Mouse (Mus musculus): ENCODE measurements around the gene Ufm1.

The Ufm1 gene

DNA sequence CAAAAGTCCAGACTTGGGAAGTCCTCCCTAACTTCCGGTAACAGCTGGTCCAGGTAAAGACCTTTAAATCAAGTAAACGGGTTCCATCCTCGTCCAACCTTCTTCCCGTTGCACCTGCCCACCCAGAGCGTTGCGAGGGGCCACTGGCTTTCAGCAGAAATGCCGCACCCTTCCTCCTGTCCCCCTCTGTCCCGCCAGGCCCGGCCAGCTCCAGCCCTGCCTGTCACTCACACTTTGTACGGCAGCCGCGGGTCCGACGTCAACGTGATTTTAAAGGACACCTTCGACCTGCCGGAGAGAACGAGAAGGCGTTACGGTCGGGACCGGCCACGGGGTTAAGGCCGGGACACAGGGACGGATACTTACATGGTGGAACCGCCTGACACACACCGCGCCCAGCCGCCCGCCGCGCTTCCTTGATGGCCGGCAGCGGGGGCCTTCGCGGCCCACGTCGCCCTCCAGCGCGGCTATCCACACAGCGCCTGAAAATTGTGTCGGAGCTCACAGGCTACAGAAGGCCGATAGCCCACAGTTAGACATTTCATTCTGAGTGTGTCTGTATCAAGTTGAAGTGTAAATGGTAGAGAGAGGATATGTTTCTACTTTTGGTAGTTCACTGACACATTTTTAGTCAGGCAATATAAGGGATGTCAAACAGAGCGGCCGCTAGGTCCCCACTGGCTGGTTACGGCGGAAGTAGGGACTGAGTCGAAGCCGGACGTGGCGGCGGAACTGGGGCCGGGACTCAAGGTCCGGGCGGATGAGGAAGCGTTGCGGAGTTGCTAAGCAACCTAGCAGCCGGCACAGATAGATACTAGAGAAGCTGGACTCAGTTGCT, at the start of gene Ufm1:
TSS of gene Ufm1 (minus strand) at position 448 of the 838 bp plus-strand sequence.
- peak; percentile 92 for DNase-seq

DNA sequence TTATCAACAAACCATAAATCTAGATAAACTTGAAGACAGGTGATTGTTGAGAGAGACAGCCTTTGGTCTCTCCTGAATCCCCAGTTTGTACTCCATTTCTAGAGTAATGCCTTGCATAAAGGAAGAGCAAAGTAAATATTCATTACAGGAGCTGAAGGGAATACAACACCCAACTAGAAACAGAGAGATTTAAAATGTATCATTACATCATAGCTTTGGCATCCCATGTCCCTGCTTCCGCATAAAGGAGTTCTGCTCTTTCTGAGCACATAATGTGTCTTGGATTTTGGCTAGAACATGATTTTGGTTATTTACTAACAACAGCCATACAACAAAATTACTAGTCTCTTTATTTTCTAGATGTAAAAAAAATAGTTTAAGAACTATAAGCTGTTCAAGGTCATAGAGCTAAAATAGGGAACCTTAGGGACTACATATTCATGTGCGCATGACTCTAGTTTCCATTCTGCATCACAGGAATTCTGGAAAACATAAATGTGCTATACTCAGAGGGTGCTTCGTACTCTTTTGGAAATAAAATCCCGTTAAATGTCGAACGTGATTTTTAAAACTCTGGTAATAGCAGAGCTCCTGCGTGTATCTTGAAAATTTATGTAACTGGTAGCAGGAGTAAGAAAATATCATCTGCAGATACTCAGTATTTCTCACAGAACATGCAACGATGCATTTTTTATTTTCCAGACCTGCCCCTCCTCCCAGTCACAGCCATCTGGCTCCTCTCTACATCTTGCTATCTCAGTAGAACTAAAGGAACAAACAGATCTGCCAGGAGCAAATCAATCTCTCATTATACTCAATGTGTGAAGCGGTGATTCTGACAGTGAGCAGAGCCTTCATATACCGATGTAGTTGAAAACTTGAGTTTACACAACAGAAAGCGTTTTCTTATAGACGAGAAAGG, 27.2 kb upstream of the Ufm1 start:
- DNase-seq = no peak

DNA sequence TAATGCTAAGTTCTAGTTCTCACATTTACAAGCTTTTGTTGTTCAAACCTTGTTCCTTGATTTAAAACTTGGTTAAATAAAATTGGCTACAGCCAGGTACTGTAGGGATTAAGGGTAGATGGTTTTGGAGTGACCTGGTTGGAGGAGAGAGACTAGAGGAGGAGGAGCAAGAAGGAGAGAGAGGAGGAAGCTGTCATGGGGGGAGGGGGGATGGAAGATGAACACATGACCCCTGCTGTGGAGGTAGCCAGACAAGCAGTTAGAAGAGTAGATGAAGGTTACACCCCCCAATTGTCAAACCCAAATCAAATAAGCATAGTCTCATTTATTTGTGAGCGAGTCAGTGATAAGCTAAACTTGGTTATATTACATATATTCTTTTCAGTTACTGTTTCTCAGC, 8.0 kb upstream of the Ufm1 start:
- no peak for DNase-seq

DNA sequence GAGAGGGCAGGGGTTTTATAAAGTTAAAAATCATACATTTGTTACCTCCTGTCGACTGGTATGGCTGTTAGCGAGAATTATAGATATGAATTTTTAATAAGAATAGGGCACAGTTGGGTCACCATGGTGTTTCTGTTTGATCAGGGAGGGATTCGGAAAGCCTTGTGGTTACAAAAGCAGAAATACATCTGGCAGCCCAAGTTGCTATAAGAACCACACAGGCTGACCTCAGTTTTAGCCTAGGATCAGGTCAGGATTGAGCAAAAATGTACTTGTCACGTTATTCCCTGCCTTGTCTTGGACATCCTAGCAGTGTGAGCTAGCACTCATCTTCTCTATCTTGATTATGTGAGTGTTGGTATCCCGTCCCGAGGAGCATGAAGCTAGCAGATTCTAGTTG, 6.9 kb upstream of the Ufm1 start:
- DNase-seq = no peak

DNA sequence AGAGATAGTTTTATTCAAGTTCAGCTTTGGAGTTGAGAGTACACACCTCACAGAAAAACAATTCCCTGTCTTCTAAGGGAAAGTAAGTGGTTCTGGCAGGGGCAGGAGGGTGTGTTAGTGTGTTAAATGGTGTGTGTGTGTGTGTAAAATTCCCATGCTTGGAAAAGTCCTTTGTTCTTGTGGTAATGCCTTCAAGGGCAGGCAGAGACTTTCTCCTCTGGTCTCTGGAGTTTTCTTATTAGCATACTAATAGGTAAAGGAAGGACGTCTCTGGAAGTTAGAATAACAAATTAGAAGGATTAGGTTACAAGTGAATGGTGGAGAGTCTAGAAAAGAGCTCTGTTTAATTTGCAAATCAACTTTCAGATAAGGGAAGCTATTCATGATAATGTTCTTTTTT, 5.6 kb upstream of the Ufm1 start:
- no peak for DNase-seq

DNA sequence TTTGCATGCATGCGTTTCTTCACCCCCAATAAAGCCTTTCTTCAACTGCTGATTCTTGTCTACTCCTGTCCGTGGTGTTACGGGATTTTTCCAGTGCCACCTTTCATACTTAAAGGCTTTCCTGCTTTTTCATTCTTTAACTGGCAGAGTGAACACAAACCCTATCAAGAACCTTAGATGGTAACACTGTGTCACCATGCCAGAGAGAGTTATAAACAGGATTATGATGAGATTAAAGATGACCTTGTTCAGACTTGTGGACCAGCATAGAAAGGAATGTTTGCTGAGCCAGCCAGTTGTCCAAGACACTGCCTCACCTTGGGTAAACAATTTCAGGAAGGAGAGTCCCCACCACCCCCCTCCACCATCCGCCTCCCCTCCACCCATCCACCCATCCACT, 4.6 kb upstream of the Ufm1 start:
- DNase-seq = no peak

DNA sequence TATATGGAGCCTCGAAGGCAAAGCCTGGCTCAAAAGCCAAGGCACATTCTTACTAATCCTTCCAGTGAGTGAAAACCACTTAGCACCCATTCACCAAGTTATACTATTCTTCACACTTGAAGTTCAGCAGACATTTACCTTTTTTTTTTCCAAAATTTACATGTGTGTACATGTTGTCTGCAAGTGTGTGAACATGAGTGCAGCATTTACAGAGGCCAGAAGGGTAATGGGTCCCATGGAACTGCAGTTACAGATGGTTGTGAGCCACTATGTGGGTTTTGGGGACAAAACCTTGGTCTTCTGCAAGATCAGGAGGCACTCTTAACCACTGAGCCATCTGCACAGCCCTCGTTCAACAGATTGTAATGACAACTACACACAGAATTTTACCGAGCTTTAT, 8.8 kb downstream of the Ufm1 start:
- DNase-seq = no peak

DNA sequence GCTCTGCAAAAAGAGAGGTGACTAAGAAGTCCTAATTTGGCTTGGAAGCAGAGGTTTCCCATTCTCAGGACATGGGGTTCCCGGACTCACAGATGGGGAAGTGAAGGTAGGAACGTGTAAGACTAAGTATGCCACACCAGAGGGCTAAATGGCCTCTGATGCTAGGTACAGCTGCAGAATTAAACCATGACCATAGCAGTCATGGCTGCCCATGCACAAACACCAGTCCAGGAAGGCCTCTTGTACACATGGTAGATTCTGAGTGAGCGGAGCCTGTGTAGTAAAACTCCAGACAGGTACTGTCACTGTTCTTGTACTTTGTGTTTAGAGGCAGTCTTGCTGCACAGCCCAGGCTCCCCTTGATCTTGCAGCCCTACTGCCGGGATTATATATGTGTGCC, 9.4 kb downstream of the Ufm1 start:
- no peak for DNase-seq

DNA sequence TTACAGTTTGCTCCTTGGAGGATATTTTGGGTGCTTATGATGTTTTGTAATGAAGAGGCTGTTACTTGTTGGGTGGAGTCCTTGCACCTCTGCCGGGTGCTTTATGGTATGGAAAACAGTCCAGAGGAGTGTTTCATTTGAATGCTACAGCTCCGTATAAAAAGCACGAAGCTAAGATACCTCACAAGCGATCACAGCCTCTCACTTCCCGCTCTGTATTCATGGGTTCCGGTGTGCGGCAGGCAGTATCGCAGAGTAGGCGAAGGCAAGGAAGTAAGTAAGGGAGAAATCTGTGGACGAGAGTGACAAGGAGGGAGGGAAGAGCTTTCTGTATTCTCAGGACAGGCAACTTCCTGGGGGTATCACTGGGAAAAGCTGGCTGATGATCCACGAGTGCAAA, 15.4 kb downstream of the Ufm1 start:
- no peak for DNase-seq

DNA sequence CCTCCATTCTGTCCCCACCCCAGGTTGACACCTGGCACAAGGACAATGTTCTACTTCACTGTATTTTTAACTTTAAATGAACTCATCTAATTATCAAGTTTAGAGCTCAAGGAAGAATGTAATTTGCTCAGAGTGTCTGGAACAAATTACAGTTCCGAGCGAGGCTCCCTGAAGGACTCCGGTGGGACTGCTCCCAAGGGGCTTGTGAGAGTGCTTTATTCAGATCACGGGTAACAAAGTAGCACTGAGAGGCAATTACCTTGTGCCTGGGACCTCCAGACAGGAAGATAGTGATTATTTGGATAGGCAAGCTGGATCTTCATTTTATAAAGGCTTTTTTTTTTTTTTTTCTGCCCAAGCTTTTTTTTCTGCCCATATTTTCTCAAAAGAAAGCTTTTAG, 15.9 kb downstream of the Ufm1 start:
- DNase-seq = no peak

DNA sequence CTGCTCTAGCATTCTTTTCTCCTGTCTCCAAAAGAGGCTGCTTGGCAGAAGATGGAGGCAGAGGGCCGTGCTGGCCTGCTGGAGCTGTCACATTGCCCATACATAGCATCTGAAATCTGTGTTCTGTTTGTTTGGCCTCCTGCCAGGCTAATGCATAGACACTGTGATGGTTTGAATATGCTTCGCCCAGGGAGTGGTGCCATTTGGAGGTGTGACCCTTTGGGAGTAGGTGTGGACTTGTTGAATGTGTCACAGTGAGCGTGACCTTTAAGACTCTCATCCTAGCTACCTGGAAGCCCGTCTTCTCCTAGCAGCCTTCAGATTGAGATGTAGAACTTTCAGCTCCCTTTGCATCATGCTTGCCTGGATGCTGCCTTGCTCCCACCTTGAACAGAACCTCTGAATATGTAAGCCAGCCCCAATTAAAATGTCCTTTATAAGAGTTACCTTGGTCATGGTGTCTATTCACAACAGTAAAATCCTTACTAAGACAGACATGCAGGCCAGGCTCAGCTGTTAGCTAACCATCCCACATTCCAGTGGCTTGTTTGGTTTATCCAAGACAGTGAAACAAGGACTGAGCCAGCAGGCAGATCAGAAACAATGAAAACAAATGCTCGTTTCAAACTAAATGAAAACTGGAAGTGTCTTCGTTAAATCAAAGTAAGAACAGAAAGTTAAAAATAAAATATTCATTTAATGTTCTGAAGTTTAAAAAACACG, 17.3 kb downstream of the Ufm1 start:
- DNase-seq = no peak

DNA sequence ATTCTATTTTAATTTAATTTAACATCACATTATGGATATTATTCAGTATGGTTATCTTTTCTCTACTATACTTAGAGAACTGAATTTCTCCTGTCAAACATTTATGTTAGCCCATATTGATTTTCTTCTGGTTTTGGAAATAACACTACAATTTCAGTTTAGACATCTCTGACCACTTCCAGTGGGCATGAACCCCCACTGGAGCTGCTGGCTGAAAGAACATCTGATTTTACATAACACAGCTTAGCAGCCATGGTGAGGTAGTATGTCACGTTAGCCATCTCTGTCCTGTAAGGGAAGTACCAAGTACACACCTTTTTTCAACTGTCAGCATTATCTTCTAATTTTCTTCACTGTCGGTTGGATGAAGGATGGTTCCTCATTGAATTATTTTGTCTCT, 18.8 kb downstream of the Ufm1 start, which contains the start of gene Gm10985:
TSS of gene Gm10985 (plus strand) at position 301 of the 400 bp plus-strand sequence.
- no peak for DNase-seq

DNA sequence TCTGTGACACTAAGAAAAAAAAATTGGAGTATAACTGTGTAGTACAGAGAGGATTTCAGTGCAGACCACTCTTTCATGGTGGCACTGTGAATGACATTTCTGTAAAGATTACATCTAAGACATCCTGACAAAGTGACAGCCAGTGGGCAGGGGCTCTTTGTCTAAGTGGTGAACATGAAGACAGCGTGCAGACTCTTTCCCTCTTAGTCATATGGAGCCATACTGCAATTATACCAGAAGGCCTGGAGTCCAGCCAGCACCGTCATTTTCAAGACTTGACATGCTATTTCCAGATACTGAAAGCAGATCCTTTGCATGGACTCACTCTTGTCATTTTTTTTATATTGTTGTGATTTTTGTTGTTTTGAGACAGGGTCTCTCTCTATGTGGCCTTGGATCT, 29.4 kb downstream of the Ufm1 start:
- DNase-seq = no peak

DNA sequence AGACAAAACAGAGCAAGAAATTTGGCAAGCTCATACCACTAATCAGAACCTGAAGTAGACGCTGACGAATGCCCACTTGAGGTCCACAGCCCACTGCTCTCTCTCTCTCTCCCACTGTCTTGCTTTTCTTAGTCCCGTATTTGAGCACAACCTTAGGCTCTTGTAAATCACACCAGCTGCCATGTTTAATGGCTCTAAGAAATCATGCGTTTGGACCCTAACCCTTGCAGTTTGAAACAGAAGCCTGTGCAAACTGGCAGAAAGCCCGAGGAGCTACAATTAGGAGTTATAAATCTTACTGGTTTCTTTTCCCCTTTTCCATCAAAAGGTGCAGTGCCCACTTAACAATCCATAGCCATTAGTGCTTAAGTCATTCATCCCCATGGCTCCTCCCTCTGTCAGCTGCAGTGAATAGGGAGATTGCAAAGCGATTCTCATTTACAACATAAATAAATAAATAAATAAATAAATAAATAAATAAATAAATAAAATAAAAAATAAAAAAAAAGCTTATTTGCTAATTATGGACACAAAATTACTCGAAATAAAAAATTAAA, 50.1 kb downstream of the Ufm1 start:
- no peak for DNase-seq
